Mouse (Mus musculus) intestine, postnatal 0 days (tissue): ENCODE data around the gene Cic. TPM values are rescaled to one million over a fixed set of nuclear protein-coding genes. Genes with fewer than 3 reads are reported as not detected.

Experiments used
- ATAC-seq: fragments of 200-750 bp; cut with Nextera tagmentation; 2 replicates; pipeline ENCODE4 v1.8.0; 2017; ENCODE audit warnings: mild to moderate bottlenecking, moderate TSS enrichment, moderate library complexity
- H3K27ac ChIP-seq: fragments of 300-500 bp; sonication (generic); 2 replicates; pipeline ENCODE4 v1.5.1; 2014; ENCODE audit warnings: mild to moderate bottlenecking, low read depth, low read length, moderate library complexity
- H3K27me3 ChIP-seq: fragments of 300-500 bp; sonication (generic); replicated peaks from 2 replicates; pipeline ENCODE4 v1.6.1; 2014; ENCODE audit warnings: low read length, mixed read lengths; ENCODE audit not compliant: control insufficient read depth, insufficient read depth
- H3K36me3 ChIP-seq: fragments of 300-500 bp; sonication (generic); 2 replicates; pipeline ENCODE4 v1.6.1; 2014; ENCODE audit warnings: mild to moderate bottlenecking, moderate library complexity; ENCODE audit not compliant: control insufficient read depth, insufficient read depth
- H3K4me1 ChIP-seq: fragments of 300-500 bp; sonication (generic); replicated peaks from 2 replicates; pipeline ENCODE4 v1.6.1; 2014; ENCODE audit warnings: antibody characterized with exemption, low read length, mixed read lengths; ENCODE audit not compliant: control insufficient read depth, insufficient read depth
- H3K4me2 ChIP-seq: fragments of 300-500 bp; sonication (generic); replicated peaks from 2 replicates; pipeline ENCODE4 v1.6.1; 2014; ENCODE audit warnings: low read depth, mild to moderate bottlenecking, moderate library complexity
- H3K4me3 ChIP-seq: fragments of 300-500 bp; sonication (generic); 2 replicates; pipeline ENCODE4 v1.5.1; 2014; ENCODE audit warnings: low read depth, low read length
- H3K9ac ChIP-seq: fragments of 300-500 bp; sonication (generic); 2 replicates; pipeline ENCODE4 v1.6.1; 2014; ENCODE audit warnings: mild to moderate bottlenecking, low read depth, low read length
- H3K9me3 ChIP-seq: fragments of 300-500 bp; sonication (generic); 2 replicates; pipeline ENCODE4 v1.6.1; 2016; ENCODE audit warnings: mixed run types; ENCODE audit not compliant: control insufficient read depth
- CTCF ChIP-seq: sonication (generic); IDR thresholded peaks from 2 replicates; pipeline ENCODE4 v1.5.1; 2016; ENCODE audit warnings: low read depth, mild to moderate bottlenecking, control low read depth, antibody characterized with exemption, moderate library complexity
- WGBS: fragments of 180-500 bp; shearing (Covaris S2); extraction: QIAGEN DNeasy Blood & Tissue Kit; methylation state at CpG from one replicate; pipeline ENCODE4 v1.1.7; 2014; 5-methylcytosine and 5-hydroxymethylcytosine counted together
- polyA plus RNA-seq: library from polyadenylated mRNA; unstranded; fragments of >200 nt; fragmentation: Nextera tagmentation; extraction: Ambion mirVana; gene quantifications from 2 replicates; pipeline ENCODE4 v1.2.1, GENCODE M21; 2015

The Cic gene
- polyA plus RNA-seq, 1 experiment from 2014 or later = 17.2 TPM

GRCm38 (mm10) chr7:25289925-25290324 lies 22.4 kb downstream of the Cic start:
- Histone ChIP-seq H3K4me2 (no peak overlapping the region), H3K4me3 (no peak overlapping the region), H3K4me1 (no peaks in the 10 kb centered on the region), H3K9me3 (no peaks in the 10 kb centered on the region), H3K9ac (no peak overlapping the region), H3K27ac (peak overlapping the region; percentile 21; the same call in 1 of the 2 replicates), H3K36me3 (peaks cover 94% of the 10 kb centered on the region), H3K27me3 (no peaks in the 10 kb centered on the region)
- peak; percentile 35 for TF ChIP-seq CTCF
- WGBS = 96% methylated on average over 3 of the region's 3 CpGs
- no peak for ATAC-seq

- H3K9ac ChIP-seq = no peak overlapping the region
- H3K4me3 ChIP-seq = no peak overlapping the region
- H3K9me3 ChIP-seq = no peaks in the 10 kb centered on the region
- peaks cover 94% of the 10 kb centered on the region for H3K36me3 ChIP-seq
- TF ChIP-seq CTCF = no peak
- WGBS = 93% methylated on average over 1 of the region's 1 CpGs
- no peaks in the 10 kb centered on the region for H3K27me3 ChIP-seq
- H3K4me1 ChIP-seq = no peaks in the 10 kb centered on the region
- ATAC-seq = no peak; the same call in 1 of the 2 replicates
- H3K27ac ChIP-seq = no peak overlapping the region
- no peak overlapping the region for H3K4me2 ChIP-seq
Observed at GRCm38 (mm10) chr7:25290463-25290862, 23.0 kb downstream of the Cic start.

DNA sequence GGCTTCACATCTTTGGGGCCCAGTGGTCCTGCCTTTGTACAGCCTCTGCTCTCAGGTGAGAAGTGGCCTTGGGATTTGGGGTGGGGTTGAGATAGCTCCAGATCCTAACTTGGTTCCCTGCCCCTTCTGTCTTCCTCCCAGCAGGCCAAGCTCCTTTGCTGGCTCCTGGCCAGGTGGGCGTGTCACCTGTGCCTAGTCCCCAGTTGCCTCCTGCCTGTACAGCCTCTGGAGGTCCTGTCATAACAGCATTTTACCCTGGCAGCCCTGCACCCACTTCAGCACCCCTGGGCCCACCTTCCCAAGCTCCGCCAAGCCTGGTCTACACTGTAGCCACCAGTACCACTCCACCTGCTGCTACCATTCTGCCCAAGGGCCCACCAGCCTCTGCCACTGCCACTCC lies 23.4 kb downstream of the Cic start:
- H3K4me1 ChIP-seq = no peaks in the 10 kb centered on the region
- H3K27ac ChIP-seq = no peak overlapping the region
- 61% methylated on average over 2 of the region's 2 CpGs for WGBS
- H3K4me3 ChIP-seq = no peak overlapping the region
- no peaks in the 10 kb centered on the region for H3K9me3 ChIP-seq
- no peaks in the 10 kb centered on the region for H3K27me3 ChIP-seq
- peak; percentile 46 for ATAC-seq
- H3K4me2 ChIP-seq = no peak overlapping the region
- H3K9ac ChIP-seq = no peak overlapping the region
- H3K36me3 ChIP-seq = peaks cover 90% of the 10 kb centered on the region
- TF ChIP-seq CTCF = no peak

GRCm38 (mm10) chr7:25292107-25292506 lies 24.6 kb downstream of the Cic start:
- H3K36me3 ChIP-seq = peaks cover 78% of the 10 kb centered on the region
- H3K4me3 ChIP-seq = no peak overlapping the region
- no peaks in the 10 kb centered on the region for H3K4me1 ChIP-seq
- no peak overlapping the region for H3K9ac ChIP-seq
- no peak overlapping the region; the same call in 1 of the 2 replicates for H3K27ac ChIP-seq
- no peaks in the 10 kb centered on the region for H3K27me3 ChIP-seq
- no peak overlapping the region for H3K4me2 ChIP-seq
- no peak for TF ChIP-seq CTCF
- H3K9me3 ChIP-seq = no peaks in the 10 kb centered on the region
- no peak for ATAC-seq
- 42% methylated on average over 7 of the region's 7 CpGs for WGBS

DNA sequence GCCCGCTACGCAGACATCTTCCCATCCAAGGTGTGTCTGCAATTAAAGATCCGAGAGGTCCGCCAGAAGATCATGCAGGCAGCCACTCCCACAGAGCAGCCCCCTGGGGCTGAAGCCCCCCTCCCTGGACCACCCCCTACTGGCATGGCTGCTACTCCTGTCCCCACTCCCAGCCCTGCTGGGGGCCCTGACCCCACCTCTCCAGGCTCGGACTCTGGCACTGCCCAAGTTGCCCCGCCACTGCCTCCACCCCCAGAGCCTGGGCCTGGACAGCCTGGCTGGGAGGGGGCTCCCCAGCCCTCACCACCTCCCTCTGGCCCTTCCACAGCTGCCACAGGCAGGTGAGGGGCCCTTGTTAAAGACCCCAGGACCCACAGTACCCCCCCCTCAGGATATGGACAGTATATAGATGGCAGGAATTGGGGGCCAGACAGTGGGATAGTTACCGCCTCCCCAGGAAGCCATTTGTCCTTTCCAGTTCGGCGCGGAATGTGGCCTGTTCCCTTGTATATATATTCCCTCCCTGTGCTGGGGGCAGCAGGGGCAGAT lies 25.8 kb downstream of the Cic start:
- H3K4me2 ChIP-seq = no peak overlapping the region
- 87% methylated on average over 10 of the region's 10 CpGs for WGBS
- no peak overlapping the region for H3K4me3 ChIP-seq
- H3K9ac ChIP-seq = no peak overlapping the region
- no peaks in the 10 kb centered on the region for H3K9me3 ChIP-seq
- no peak for ATAC-seq
- H3K36me3 ChIP-seq = peaks cover 66% of the 10 kb centered on the region
- H3K4me1 ChIP-seq = no peaks in the 10 kb centered on the region
- H3K27ac ChIP-seq = peak overlapping the region; percentile 21; the same call in 1 of the 2 replicates
- no peak for TF ChIP-seq CTCF
- H3K27me3 ChIP-seq = no peaks in the 10 kb centered on the region

GRCm38 (mm10) chr7:25294495-25294894 lies 27.0 kb downstream of the Cic start:
- ATAC-seq = no peak

More at GRCm38 (mm10) chr7:25294495-25294894, 27.0 kb downstream of the Cic start:
- Histone ChIP-seq H3K27me3 (no peaks in the 10 kb centered on the region), H3K4me2 (no peak overlapping the region), H3K9ac (no peak overlapping the region), H3K36me3 (peaks cover 54% of the 10 kb centered on the region), H3K4me3 (no peak overlapping the region), H3K9me3 (no peaks in the 10 kb centered on the region), H3K27ac (no peak overlapping the region), H3K4me1 (no peaks in the 10 kb centered on the region)
- TF ChIP-seq CTCF = no peak
- WGBS = 91% methylated on average over 4 of the region's 4 CpGs
